Mouse (Mus musculus): ENCODE measurements around the gene Rnf144b.

Gene Rnf144b

DNA sequence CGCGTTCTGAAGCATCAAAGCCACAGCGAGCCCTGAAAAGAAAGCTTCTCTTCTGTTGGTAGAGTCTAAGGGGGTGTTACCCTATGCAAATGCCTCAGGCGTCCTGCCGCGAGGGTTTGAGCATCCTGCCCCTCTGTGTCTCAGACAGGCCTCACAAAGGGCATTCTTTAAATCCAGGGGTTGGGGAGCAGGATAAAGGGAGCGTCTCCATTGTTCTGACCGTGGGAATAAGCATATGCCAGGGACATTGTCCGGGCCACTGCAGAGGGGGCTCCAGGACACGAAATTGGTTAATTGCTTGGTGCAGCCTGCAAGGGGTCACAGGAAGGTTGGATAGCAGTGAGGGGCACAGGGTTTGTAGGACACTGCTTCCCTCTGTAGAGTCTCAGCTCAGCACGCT is 151.0 kb downstream of the Rnf144b start:
- no peak for DNase-seq

DNA sequence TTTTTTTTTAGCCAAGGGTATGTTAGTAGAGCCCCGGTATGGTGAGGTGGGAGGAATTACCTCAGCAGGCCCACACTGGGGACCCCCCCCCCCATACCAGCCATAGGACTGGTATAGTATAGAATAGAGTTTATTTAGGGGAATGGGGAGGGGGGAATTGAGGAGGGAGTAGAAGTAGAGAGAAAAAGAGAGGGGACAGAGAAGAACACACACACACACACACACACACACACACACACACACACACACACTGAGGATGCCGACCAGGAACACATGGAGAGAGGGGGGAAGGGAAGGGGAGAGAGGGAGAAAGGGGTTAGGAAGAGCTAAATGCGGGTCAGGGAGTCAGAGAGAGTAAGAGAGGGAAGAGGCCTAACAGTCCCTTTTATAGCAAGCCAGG is 151.7 kb downstream of the Rnf144b start:
- DNase-seq = no peak

DNA sequence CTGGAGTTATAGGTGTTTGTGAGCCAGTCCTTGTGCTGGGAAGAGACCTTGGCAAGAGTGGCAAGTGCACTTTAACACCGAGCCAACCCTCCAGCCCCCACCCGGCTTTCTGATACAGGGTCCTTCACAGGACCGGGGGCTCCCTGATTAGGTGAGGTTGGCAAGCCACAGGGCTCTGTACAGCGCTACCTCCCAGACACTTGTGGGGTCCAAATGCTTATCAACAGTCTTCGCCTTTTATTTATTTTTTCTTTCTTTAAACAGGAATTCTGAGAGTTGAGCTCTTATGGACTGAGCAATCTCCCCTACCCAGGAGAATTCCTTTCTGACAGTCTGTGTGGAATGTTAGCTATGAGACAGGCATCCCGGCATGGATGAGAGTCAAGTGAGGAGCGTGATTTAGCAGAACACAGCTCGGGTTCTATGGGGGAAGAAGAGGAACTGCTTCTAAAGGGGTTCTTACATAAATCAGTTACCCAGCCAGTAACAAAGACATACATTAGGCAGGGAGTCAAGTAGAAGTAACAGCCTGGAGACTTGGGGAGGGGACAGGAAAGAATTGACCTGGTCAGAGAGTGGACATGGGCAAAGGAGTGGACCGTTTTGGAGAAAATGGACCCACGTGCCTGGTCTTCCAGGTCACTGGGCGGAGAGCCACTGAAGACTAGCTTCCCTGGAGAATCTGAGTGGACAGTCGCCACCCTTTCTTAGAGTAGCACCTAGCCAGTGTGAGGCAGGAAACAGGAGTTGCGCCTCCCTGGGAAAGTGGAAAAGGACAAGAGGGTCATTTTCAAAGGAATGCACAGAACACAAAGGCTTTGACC is 154.8 kb downstream of the Rnf144b start:
- no peak for DNase-seq

DNA sequence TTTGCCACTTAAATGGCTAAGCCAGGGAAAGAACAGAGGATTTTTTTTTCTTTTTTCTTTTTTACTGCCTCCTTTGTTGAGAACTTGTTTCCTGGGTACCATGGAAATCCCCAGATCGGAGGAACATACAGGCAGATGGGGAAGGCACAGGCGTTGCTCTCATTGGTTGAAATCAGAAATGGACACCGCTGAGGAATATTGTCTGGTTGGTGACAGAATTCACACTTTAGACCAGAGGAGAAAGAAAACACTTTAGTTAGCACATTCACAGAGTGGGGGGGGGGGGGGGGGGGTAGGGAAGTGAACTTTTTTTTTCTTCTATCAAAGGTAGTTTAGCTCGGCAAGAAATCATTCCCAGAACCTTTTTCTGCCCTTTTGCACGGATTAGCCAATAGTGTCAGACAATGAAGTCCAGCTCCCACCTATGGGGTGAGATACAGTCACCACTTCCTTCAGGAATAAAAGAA is 155.4 kb downstream of the Rnf144b start:
- DNase-seq = no peak

DNA sequence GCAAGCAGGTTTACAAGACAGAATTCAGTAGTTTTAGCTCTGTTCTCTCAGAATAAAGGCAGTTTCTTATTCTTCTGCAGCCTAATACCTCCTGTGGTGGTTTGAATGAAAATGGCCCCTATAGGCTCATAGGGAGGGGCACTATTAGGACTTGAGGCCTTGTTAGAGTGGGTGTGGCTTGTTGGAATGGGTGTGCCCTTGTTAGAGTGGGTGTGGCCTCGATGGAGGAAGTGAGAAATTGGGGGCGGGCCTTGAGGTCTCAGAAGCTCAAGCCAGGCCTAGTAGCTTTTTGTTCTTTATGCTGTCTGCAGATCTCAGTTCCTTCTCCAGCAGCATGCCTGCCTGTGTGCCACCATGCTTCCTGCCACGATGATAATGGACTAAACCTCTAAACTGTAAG is 159.8 kb downstream of the Rnf144b start:
- DNase-seq = no peak

DNA sequence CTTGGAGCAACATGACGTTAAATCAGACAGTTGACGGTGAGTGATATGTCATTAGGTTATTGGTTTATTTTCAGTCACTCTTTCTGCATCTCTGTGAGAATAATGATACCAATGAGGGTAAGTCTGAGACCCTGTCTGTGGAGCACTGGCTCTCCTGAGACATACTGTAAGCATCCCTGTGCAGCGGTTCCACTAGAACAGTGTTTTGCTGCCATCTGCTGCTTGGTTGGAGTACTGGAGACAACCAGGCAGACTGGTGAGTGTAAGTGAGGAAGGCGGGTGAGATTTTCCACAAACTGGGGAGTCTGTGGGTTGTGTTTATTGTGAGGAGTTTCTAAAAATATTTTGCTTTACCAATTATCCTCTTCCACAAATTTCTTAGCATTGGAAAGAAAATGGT is 166.0 kb downstream of the Rnf144b start:
- DNase-seq = peak; percentile 45

DNA sequence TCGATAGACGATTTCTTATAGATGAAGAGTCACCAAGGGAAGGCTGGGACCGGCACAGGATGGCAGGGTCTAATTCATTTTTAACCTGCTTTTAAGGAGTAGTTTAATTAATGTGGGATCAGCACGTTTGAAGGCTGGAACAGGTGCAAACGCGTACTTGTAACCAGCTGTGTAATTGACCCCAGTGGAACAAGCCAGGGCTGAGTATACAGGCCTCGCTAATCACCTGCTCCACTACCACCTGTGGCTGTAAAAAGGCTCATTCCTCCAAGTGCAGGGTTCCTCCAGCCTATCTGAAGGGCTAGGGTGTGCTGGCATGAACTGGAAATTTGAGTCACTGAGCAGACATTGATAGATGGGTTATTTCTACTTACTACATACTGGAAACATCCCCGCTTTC is 174.0 kb downstream of the Rnf144b start:
- no peak for DNase-seq
